31 mouse cellular contexts compared by ENCODE assay signal in the genomic region with DNA sequence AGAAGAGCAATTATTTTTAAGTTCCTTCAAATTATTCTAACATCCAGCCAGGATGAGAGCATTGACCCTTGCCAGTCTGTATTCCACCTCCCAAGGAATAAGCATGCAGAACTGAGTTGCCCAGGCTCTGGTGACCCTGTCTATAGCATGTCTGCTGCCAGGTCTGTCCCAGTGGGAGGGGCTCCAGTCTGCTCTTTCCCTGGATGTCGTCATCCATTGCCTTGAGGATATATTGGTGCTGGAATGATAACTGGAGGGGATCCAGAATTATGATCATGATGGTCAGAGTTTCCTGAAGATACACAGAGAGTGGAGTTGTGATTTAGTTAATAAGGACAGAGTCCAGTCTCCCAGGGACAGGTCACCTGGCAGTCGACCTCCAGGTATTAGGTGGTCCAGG. TPM values are rescaled to one million over a fixed set of nuclear protein-coding genes. Genes with fewer than 3 reads are reported as not detected.
"Had no signal": no experiment of that assay in that cellular context is flagged by ENCODE, and none has a peak within 500 bp of the region (broad histone marks: within the 10 kb centered on the region; RNA-seq: fewer than 3 reads in every experiment).

No protein-coding gene starts in this region.

- H3K36me3 ChIP-seq: heart, embryonic 10.5 days; heart, embryonic 13.5 days; heart, embryonic 15.5 days; hindbrain, embryonic 13.5 days; hindbrain, embryonic 15.5 days; kidney, embryonic 15.5 days; limb, embryonic 10.5 days; limb, embryonic 12.5 days had no signal

- H3K27me3 ChIP-seq: heart, embryonic 15.5 days; hindbrain, embryonic 13.5 days; hindbrain, embryonic 15.5 days; kidney, embryonic 15.5 days; limb, embryonic 12.5 days had no signal

- H3K4me1 ChIP-seq: hindbrain, embryonic 13.5 days; hindbrain, embryonic 15.5 days; kidney, embryonic 15.5 days; limb, embryonic 10.5 days; limb, embryonic 12.5 days had no signal

- DNase-seq: gastrocnemius, adult 2 months; gastrocnemius, postnatal 10 days; gastrocnemius, postnatal 25 days; heart, adult 18-20 months; heart, postnatal 14 days; heart, postnatal 36 days; kidney, adult 11 months; kidney, adult 2 months; kidney, adult 9 months; kidney, postnatal 14 days; kidney, postnatal 36 days; layer of hippocampus, adult 9-11 months; liver had no signal

- H3K4me2 ChIP-seq: heart, embryonic 15.5 days; hindbrain, embryonic 13.5 days; hindbrain, embryonic 15.5 days; kidney, embryonic 15.5 days; limb, embryonic 12.5 days; liver, embryonic 11.5 days had no signal

- H3K4me3 ChIP-seq: gastrocnemius, adult 2 months; heart, embryonic 10.5 days; heart, embryonic 13.5 days; heart, embryonic 15.5 days; hindbrain, embryonic 13.5 days; hindbrain, embryonic 15.5 days; kidney, embryonic 15.5 days; left cerebral cortex, adult 2 months; limb, embryonic 10.5 days; limb, embryonic 12.5 days had no signal

- H3K9ac ChIP-seq: heart, embryonic 13.5 days; heart, embryonic 15.5 days; hindbrain, embryonic 13.5 days; hindbrain, embryonic 15.5 days; kidney, embryonic 15.5 days; limb, embryonic 12.5 days had no signal

- H3K27ac ChIP-seq: gastrocnemius, adult 2 months; heart, embryonic 10.5 days; heart, embryonic 13.5 days; heart, embryonic 15.5 days; hindbrain, embryonic 13.5 days; hindbrain, embryonic 15.5 days; hindbrain, postnatal 0 days; kidney, embryonic 15.5 days; kidney, postnatal 0 days; left cerebral cortex, adult 2 months; limb, embryonic 10.5 days; limb, embryonic 12.5 days had no signal

- H3K9me3 ChIP-seq: heart, embryonic 10.5 days; heart, embryonic 13.5 days; heart, embryonic 15.5 days; hindbrain, embryonic 13.5 days; hindbrain, embryonic 15.5 days; kidney, embryonic 15.5 days; limb, embryonic 10.5 days; limb, embryonic 12.5 days had no signal

- ATAC-seq: hindbrain, postnatal 0 days; intestine, embryonic 16.5 days had no signal

RNA-seq across cellular contexts. Expression of a gene that starts 45.2 kb away (rescaled TPM):
- total RNA-seq: gastrocnemius, adult 2 months; gastrocnemius, postnatal 10 days; gastrocnemius, postnatal 25 days; gastrocnemius, postnatal 4 days; granulocyte monocyte progenitor cell, adult 5-6 weeks; heart, adult 18-20 months; heart, adult 8-10 months; heart, postnatal 14 days; heart, postnatal 36 days; hematopoietic stem cell, adult 5-6 weeks had no signal
- polyA plus RNA-seq: kidney, adult 2 months; large intestine, adult 2 months; limb, embryonic 10.5 days had no signal
